19 mouse cellular contexts compared by ENCODE assay signal in genomic region chr8:120936685-120937084, GRCm38 (mm10).
DNase-seq lines count a peak whose midpoint lies in the region; ATAC-seq and TF ChIP-seq lines count a peak whose summit lies in the region.
"Had no signal": no experiment of that assay in that cellular context is flagged by ENCODE, and none has a peak within 500 bp of the region (broad histone marks: within the 10 kb centered on the region; RNA-seq: fewer than 3 reads in every experiment).

No protein-coding gene starts in this region.

- peaks cover 52% of the 10 kb centered on the region for H3K4me1 ChIP-seq in heart, embryonic 10.5 days
- H3K4me1 ChIP-seq in heart, embryonic 11.5 days (ENCODE audit: control insufficient read depth, insufficient read depth, low read length): peaks cover 4% of the 10 kb centered on the region; the same call in 1 of the 2 replicates
- H3K4me1 ChIP-seq in liver, adult 2 months (ENCODE audit: control insufficient read depth, insufficient read depth, low read length): no peaks in the 10 kb centered on the region
- H3K4me1 ChIP-seq in liver, embryonic 16.5 days (ENCODE audit: control insufficient read depth, low read depth, low read length): no peaks in the 10 kb centered on the region; the same call in 1 of the 2 replicates
- no peaks in the 10 kb centered on the region; the same call in none of the 2 replicates for H3K4me1 ChIP-seq in stomach, postnatal 0 days (replicated peaks; ENCODE audit: control insufficient read depth, insufficient read depth)
- no peaks in the 10 kb centered on the region for H3K4me1 ChIP-seq in heart, adult 2 months (ENCODE audit: control insufficient read depth, insufficient read depth, low read length)
- H3K4me1 ChIP-seq: hindbrain, embryonic 15.5 days; megakaryocyte, embryonic 14.5 days had no signal

- H3K4me3 ChIP-seq in heart, embryonic 10.5 days: no peak overlapping the region
- no peak overlapping the region for H3K4me3 ChIP-seq in heart, embryonic 11.5 days (ENCODE audit: low read depth, low read length)
- no peak overlapping the region for H3K4me3 ChIP-seq in liver, adult 2 months (ENCODE audit: insufficient read depth, low read depth, low read length)
- H3K4me3 ChIP-seq in liver, embryonic 16.5 days (ENCODE audit: low read depth, low read length): no peak overlapping the region
- H3K4me3 ChIP-seq in stomach, postnatal 0 days (ENCODE audit: low read depth, low read length): no peak overlapping the region
- no peak overlapping the region for H3K4me3 ChIP-seq in gastrocnemius, adult 2 months
- no peak overlapping the region for H3K4me3 ChIP-seq in heart, adult 2 months
- H3K4me3 ChIP-seq: hindbrain, embryonic 15.5 days; kidney, embryonic 15.5 days; limb, embryonic 15.5 days; megakaryocyte, embryonic 14.5 days; midbrain, embryonic 13.5 days had no signal

- no peaks in the 10 kb centered on the region for H3K36me3 ChIP-seq in heart, embryonic 10.5 days
- H3K36me3 ChIP-seq in heart, embryonic 11.5 days (ENCODE audit: control insufficient read depth, insufficient read depth, low read length): no peaks in the 10 kb centered on the region
- H3K36me3 ChIP-seq in liver, adult 2 months (ENCODE audit: control insufficient read depth, insufficient read depth, low read length): no peaks in the 10 kb centered on the region
- no peaks in the 10 kb centered on the region for H3K36me3 ChIP-seq in liver, embryonic 16.5 days (ENCODE audit: control insufficient read depth, insufficient read depth)
- H3K36me3 ChIP-seq in stomach, postnatal 0 days (ENCODE audit: control insufficient read depth, insufficient read depth, low read length): no peaks in the 10 kb centered on the region
- no peaks in the 10 kb centered on the region for H3K36me3 ChIP-seq in heart, adult 2 months (ENCODE audit: control insufficient read depth, insufficient read depth, low read length)
- H3K36me3 ChIP-seq: hindbrain, embryonic 15.5 days; kidney, embryonic 15.5 days; limb, embryonic 15.5 days; midbrain, embryonic 13.5 days had no signal

- 53% methylated on average over 10 of the region's 10 CpGs for WGBS in heart, embryonic 10.5 days
- 52% methylated on average over 9 of the region's 10 CpGs for WGBS in heart, embryonic 11.5 days (ENCODE audit: insufficient replicate concordance)
- 21% methylated on average over 10 of the region's 10 CpGs for WGBS in liver, adult 2 months
- 30% methylated on average over 8 of the region's 10 CpGs for WGBS in liver, embryonic 16.5 days (ENCODE audit: insufficient replicate concordance)
- WGBS in stomach, postnatal 0 days: 33% methylated on average over 8 of the region's 10 CpGs
- 51% methylated on average over 10 of the region's 10 CpGs for WGBS in heart, adult 2 months

- intact Hi-C loops in gastrocnemius, adult 2 months (cut with DNase I): no loop called here
- intact Hi-C loops in heart, adult 2 months (cut with DNase I): no loop called here

- no peak for ATAC-seq in heart, embryonic 11.5 days (replicated peaks; ENCODE audit: insufficient number of reproducible peaks, low FRiP score, low TSS enrichment)
- ATAC-seq in liver, embryonic 16.5 days (ENCODE audit: low read depth): peak; percentile 73
- ATAC-seq in stomach, postnatal 0 days (ENCODE audit: low FRiP score, low TSS enrichment): no peak
- ATAC-seq: midbrain, embryonic 13.5 days had no signal

- H3K27me3 ChIP-seq in heart, embryonic 10.5 days (ENCODE audit: insufficient read depth, poor library complexity, severe bottlenecking): peaks cover 88% of the 10 kb centered on the region
- peaks cover 47% of the 10 kb centered on the region for H3K27me3 ChIP-seq in heart, embryonic 11.5 days (ENCODE audit: control insufficient read depth, insufficient read depth, low read length)
- H3K27me3 ChIP-seq in liver, adult 2 months (ENCODE audit: control insufficient read depth, insufficient read depth, low read length): no peaks in the 10 kb centered on the region
- no peaks in the 10 kb centered on the region for H3K27me3 ChIP-seq in liver, embryonic 16.5 days (ENCODE audit: control insufficient read depth, insufficient read depth, low read depth, low read length)
- H3K27me3 ChIP-seq in stomach, postnatal 0 days (ENCODE audit: control insufficient read depth, insufficient read depth, low read length): no peaks in the 10 kb centered on the region
- H3K27me3 ChIP-seq in heart, adult 2 months (ENCODE audit: control insufficient read depth, insufficient read depth, low read length): peaks cover 1% of the 10 kb centered on the region; the same call in 1 of the 2 replicates

- no peak overlapping the region for H3K9ac ChIP-seq in heart, embryonic 11.5 days (ENCODE audit: low read depth, low read length)
- H3K9ac ChIP-seq in liver, adult 2 months (ENCODE audit: low read depth, low read length): no peak overlapping the region
- H3K9ac ChIP-seq in liver, embryonic 16.5 days (ENCODE audit: low read depth, low read length): no peak overlapping the region
- H3K9ac ChIP-seq in stomach, postnatal 0 days (ENCODE audit: low read length): no peak overlapping the region
- no peak overlapping the region for H3K9ac ChIP-seq in heart, adult 2 months (ENCODE audit: low read depth, low read length)
- H3K9ac ChIP-seq: hindbrain, embryonic 15.5 days; kidney, embryonic 15.5 days; limb, embryonic 15.5 days; midbrain, embryonic 13.5 days had no signal

- no peaks in the 10 kb centered on the region for H3K79me2 ChIP-seq in liver, adult 2 months (ENCODE audit: control insufficient read depth, insufficient read depth, low read length)
- H3K79me2 ChIP-seq in heart, adult 2 months (replicated peaks; ENCODE audit: control insufficient read depth, insufficient read depth, low read length): no peaks in the 10 kb centered on the region

- H3K9me3 ChIP-seq in heart, embryonic 10.5 days: no peaks in the 10 kb centered on the region
- H3K9me3 ChIP-seq in heart, embryonic 11.5 days (replicated peaks; ENCODE audit: control insufficient read depth, low read length): no peaks in the 10 kb centered on the region
- no peaks in the 10 kb centered on the region for H3K9me3 ChIP-seq in liver, embryonic 16.5 days (replicated peaks; ENCODE audit: control insufficient read depth, low read length)
- H3K9me3 ChIP-seq in stomach, postnatal 0 days (ENCODE audit: control insufficient read depth, low read length): no peaks in the 10 kb centered on the region
- H3K9me3 ChIP-seq: hindbrain, embryonic 15.5 days; kidney, embryonic 15.5 days; limb, embryonic 15.5 days; megakaryocyte, embryonic 14.5 days; midbrain, embryonic 13.5 days had no signal

- TF ChIP-seq CTCF in liver, adult 2 months (IDR thresholded peaks at IDR 0.05; ENCODE audit: low read depth, low read length): peak; percentile 6; the same call in 1 of the 2 replicates
- no peak for TF ChIP-seq CTCF in stomach, postnatal 0 days (IDR thresholded peaks at IDR 0.05; ENCODE audit: low read depth)
- no peak for TF ChIP-seq CTCF in gastrocnemius, adult 2 months (IDR thresholded peaks at IDR 0.05)
- TF ChIP-seq CTCF in heart, adult 2 months (IDR thresholded peaks at IDR 0.05): no peak

- H3K4me2 ChIP-seq in heart, embryonic 11.5 days: no peak overlapping the region
- no peak overlapping the region for H3K4me2 ChIP-seq in liver, embryonic 16.5 days (ENCODE audit: low read depth, low read length)
- no peak overlapping the region for H3K4me2 ChIP-seq in stomach, postnatal 0 days (replicated peaks; ENCODE audit: low read depth)
- H3K4me2 ChIP-seq: hindbrain, embryonic 15.5 days; kidney, embryonic 15.5 days; limb, embryonic 15.5 days; midbrain, embryonic 13.5 days had no signal

- H3K27ac ChIP-seq in heart, embryonic 10.5 days: peak overlapping the region; percentile 30; the same call in 1 of the 2 replicates
- H3K27ac ChIP-seq in heart, embryonic 11.5 days (ENCODE audit: low read depth, low read length): no peak overlapping the region
- H3K27ac ChIP-seq in liver, adult 2 months (replicated peaks; ENCODE audit: insufficient read depth, low read depth, low read length): no peak overlapping the region
- H3K27ac ChIP-seq in liver, embryonic 16.5 days (ENCODE audit: low read length): no peak overlapping the region
- 0 out of 2 replicates have a peak overlapping the region, but pooled peaks have one; percentile 49 for H3K27ac ChIP-seq in stomach, postnatal 0 days (replicated peaks)
- no peak overlapping the region for H3K27ac ChIP-seq in gastrocnemius, adult 2 months
- H3K27ac ChIP-seq in heart, adult 2 months: no peak overlapping the region
- H3K27ac ChIP-seq: hindbrain, embryonic 15.5 days; kidney, embryonic 15.5 days; limb, embryonic 15.5 days; midbrain, embryonic 13.5 days had no signal

- TF ChIP-seq POLR2A in liver, adult 2 months (IDR thresholded peaks at IDR 0.05; ENCODE audit: extremely low read depth, insufficient read depth, low read length): no peak
- TF ChIP-seq POLR2A in heart, adult 2 months (IDR thresholded peaks at IDR 0.05; ENCODE audit: insufficient read depth, low read depth, low read length): no peak

- no peak for TF ChIP-seq EP300 in stomach, postnatal 0 days (optimal IDR thresholded peaks at IDR 0.05)
- TF ChIP-seq EP300 in heart, adult 2 months (IDR thresholded peaks at IDR 0.05; ENCODE audit: insufficient read depth, low read depth, low read length): no peak

- DNase-seq in heart, embryonic 10.5 days (ENCODE audit: low spot score): no peak
- DNase-seq in liver, adult 2 months (ENCODE audit: extremely low read depth, low read depth, low spot score): peak; percentile 82
- DNase-seq in stomach, postnatal 0 days (ENCODE audit: low spot score): no peak
- no peak for DNase-seq in right cerebral cortex, postnatal 10 days (ENCODE audit: low spot score in 2 of 2)
- no peak for DNase-seq in gastrocnemius, adult 2 months
- no peak for DNase-seq in heart, adult 2 months
- DNase-seq: adrenal gland, postnatal 14 days; cerebellum, adult 8-10 months; kidney, adult 11 months; kidney, postnatal 36 days; lung, postnatal 14 days; right cerebral cortex, postnatal 25 days had no signal

Comparison
In these comparisons a context has a peak if more than half of its experiments do, and no peak if none do; other contexts are left out.
1. H3K27ac ChIP-seq: peak in heart, embryonic 10.5 days (single experiment) and stomach, postnatal 0 days (single experiment); none in heart, embryonic 11.5 days (single experiment), liver, adult 2 months (single experiment), liver, embryonic 16.5 days (single experiment), gastrocnemius, adult 2 months (single experiment) and heart, adult 2 months (single experiment).